Mouse (Mus musculus): ENCODE results near the gene Lrrc75a. TPM values are rescaled to one million over a fixed set of nuclear protein-coding genes. Genes with fewer than 3 reads are reported as not detected.
"Not testable (repeated sequence)": the region's sequence is repeated elsewhere in the genome, so short reads cannot be mapped to it uniquely, and the experiment has no call there.

Gene Lrrc75a
- polyA plus RNA-seq, 1 experiment from 2014 or later, result 1.3 TPM

- Histone ChIP-seq H3K4me1 (replicated peaks) (no peaks in the 10 kb centered on the region), H3K4me3 (replicated peaks) (no peak overlapping the region), H3K36me3 (no peaks in the 10 kb centered on the region), H3K4me2 (no peak overlapping the region), H3K27me3 (no peaks in the 10 kb centered on the region), H3K9ac (no peak overlapping the region), H3K27ac (no peak overlapping the region), H3K9me3 (replicated peaks) (no peaks in the 10 kb centered on the region)
- WGBS (ENCODE audit: insufficient replicate concordance), result 82% methylated on average over 5 of the region's 5 CpGs
- DNase-seq (no peak), ATAC-seq (ENCODE audit: low read depth) (no peak)
Measured at GRCm38 (mm10) chr11:62668986-62669385, 20.7 kb upstream of the Lrrc75a start.

DNA sequence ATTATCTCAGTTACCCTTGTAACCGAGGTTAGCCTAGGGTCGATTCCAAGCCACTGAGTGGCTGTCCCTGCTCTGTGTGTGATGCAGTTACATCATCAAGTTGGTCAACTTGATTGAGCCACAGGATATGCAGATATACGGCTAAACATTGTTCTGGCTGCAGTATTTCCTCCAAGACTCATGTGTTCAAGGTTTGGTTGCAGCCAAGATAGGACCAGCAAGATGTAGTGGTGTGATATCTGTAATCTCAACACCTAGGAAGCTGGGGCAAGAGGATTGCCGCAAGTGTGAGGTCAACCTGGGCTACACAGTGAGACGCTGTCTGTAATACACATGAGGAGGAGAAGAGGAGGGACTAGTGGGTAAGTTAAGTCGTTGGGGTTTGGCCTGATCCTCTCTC, 15.9 kb upstream of the Lrrc75a start:
- H3K9me3 ChIP-seq (replicated peaks), result no peaks in the 10 kb centered on the region
- H3K27ac ChIP-seq, result no peak overlapping the region
- no peak overlapping the region for H3K9ac ChIP-seq
- no peaks in the 10 kb centered on the region for H3K4me1 ChIP-seq (replicated peaks)
- ATAC-seq (ENCODE audit: low read depth) (no peak), DNase-seq (no peak)
- no peak overlapping the region for H3K4me2 ChIP-seq
- 0 out of 2 replicates have a peak, but pooled peaks cover 3% of the 10 kb centered on the region for H3K36me3 ChIP-seq
- WGBS (ENCODE audit: insufficient replicate concordance), result 55% methylated on average over 6 of the region's 6 CpGs
- H3K4me3 ChIP-seq (replicated peaks), result no peak overlapping the region
- no peaks in the 10 kb centered on the region for H3K27me3 ChIP-seq

- no peaks in the 10 kb centered on the region for H3K4me1 ChIP-seq (replicated peaks)
- H3K27me3 ChIP-seq, result no peaks in the 10 kb centered on the region
- H3K27ac ChIP-seq, result no peak overlapping the region
- H3K4me3 ChIP-seq (replicated peaks), result no peak overlapping the region
- 41% methylated on average over 4 of the region's 4 CpGs for WGBS (ENCODE audit: insufficient replicate concordance)
- 0 out of 2 replicates have a peak, but pooled peaks cover 3% of the 10 kb centered on the region for H3K36me3 ChIP-seq
- ATAC-seq (ENCODE audit: low read depth), result no peak
- DNase-seq, result no peak
- no peak overlapping the region for H3K9ac ChIP-seq
- H3K9me3 ChIP-seq (replicated peaks), result no peaks in the 10 kb centered on the region
- no peak overlapping the region for H3K4me2 ChIP-seq
Measured at GRCm38 (mm10) chr11:62660885-62661284, 12.6 kb upstream of the Lrrc75a start.

DNA sequence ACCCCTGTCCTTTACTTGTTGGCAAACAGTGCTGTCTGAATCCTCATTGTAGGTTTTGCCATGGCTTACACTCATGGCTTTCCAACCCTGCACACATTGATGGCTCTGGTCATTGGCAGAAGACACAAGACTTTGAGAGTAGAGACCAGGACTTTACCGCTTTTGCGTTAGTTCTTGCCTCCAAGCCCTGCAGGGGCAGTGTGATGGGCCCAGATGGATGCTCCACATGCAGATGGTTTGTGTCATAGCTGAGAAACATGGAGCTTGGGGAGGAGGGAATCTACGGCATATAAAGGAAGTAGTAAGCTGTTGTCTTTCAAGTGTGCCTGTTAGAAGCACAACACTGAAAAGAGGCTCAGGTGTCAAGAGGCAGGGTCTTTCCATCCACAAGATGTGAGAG, 3.8 kb upstream of the Lrrc75a start:
- Histone ChIP-seq H3K4me2 (no peak overlapping the region), H3K27me3 (peaks cover 7% of the 10 kb centered on the region; the same call in 1 of the 2 replicates), H3K9me3 (replicated peaks) (no peaks in the 10 kb centered on the region), H3K4me1 (replicated peaks) (peaks cover 35% of the 10 kb centered on the region), H3K9ac (no peak overlapping the region), H3K27ac (no peak overlapping the region), H3K36me3 (no peaks in the 10 kb centered on the region), H3K4me3 (replicated peaks) (no peak overlapping the region)
- WGBS (ENCODE audit: insufficient replicate concordance), result 80% methylated on average over 3 of the region's 3 CpGs
- DNase-seq (no peak), ATAC-seq (ENCODE audit: low read depth) (no peak)

DNA sequence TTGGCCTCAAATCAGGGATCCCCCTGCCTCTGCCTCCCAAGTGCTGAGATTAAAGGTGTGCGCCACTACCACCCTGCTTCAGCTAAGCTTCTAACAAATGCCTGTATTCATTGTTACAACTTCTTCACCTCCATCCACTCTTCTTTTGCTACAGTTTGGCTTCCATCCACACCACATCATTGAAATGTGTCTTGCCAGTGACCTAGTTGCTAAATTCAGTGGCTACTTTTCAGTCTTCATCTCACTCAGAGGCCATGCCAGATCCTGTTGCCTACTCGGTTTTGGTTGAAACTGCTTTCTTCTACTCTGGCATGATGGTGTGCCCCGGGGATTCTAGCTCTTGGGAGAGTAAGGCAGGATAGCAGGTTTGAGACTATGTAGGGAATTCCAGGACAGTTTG, 3.2 kb upstream of the Lrrc75a start:
- H3K4me3 ChIP-seq (replicated peaks), result no peak overlapping the region
- DNase-seq (no peak), ATAC-seq (ENCODE audit: low read depth) (no peak)
- H3K9me3 ChIP-seq (replicated peaks), result no peaks in the 10 kb centered on the region
- H3K4me1 ChIP-seq (replicated peaks), result peaks cover 40% of the 10 kb centered on the region
- H3K27me3 ChIP-seq, result peaks cover 7% of the 10 kb centered on the region; the same call in 1 of the 2 replicates
- no peak overlapping the region for H3K27ac ChIP-seq
- no peaks in the 10 kb centered on the region for H3K36me3 ChIP-seq
- no peak overlapping the region for H3K4me2 ChIP-seq
- WGBS (ENCODE audit: insufficient replicate concordance), result 77% methylated on average over 3 of the region's 3 CpGs
- no peak overlapping the region for H3K9ac ChIP-seq

DNA sequence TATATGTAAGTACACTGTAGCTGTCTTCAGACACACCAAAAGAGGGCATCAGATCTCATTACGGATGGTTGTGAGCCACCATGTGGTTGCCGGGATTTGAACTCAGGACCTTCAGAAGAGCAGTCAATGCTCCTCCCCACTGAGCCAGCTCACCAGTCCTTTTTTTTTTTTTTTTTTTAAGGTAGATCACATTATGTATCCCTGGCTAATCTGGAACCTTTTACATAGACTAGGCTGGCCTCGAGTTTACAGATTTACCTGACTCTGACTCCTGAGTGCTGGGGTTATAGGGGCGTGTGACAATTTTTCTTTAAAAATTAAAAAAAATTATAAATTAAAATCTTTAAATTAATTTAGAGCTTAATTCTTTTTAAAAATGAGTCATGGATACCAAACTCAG, 1.5 kb upstream of the Lrrc75a start:
- H3K36me3 ChIP-seq; DNase-seq; H3K9me3 ChIP-seq (replicated peaks); ATAC-seq (ENCODE audit: low read depth); H3K27me3 ChIP-seq; H3K27ac ChIP-seq; H3K9ac ChIP-seq: not testable (repeated sequence)
- Histone ChIP-seq H3K4me2 (peak overlapping the region; percentile 99; the same call in 1 of the 2 replicates), H3K4me3 (replicated peaks) (peak overlapping the region; percentile 74; the same call in 1 of the 2 replicates), H3K4me1 (replicated peaks) (peaks cover 57% of the 10 kb centered on the region)
- WGBS (ENCODE audit: insufficient replicate concordance), result 76% methylated on average over 4 of the region's 4 CpGs

DNA sequence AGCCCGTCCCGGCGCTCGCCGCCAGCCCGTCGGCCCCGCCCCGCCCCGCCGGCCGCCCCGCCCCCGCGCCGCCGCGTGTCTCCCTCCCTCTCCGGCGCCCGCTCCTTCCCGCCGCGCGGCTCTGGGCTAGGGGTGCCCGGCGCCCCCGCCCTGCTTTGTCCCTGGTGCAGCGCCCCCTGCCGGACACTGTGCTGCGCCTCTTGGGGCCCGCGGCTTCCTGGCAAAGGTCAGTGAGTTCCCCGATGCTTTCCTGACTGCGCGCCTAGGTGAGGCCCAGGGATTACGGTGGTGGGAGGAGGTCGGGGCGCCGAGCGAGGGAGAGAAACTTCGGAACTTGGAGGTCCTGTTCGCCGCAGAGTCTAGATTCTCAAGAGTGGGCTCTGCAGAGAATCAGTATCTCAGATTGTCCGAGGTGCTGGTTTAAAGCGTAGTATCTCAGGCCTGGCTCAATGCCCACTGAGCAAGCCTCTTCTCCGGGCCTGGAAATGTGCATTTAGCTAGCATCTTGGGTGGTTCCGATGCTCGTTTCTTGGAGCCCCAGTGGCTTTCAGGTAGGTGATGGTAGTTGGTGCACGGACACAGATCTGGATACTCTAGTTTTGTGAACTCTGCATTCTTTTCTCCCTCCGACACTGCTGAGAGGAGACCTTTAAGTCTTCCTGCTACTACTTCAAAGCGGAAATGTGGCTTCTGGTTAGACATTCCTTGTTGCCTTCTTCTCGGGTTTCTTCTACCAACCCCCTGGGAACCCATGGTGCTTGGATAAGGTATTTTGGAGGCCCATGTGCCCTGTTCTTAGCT, 468 bp upstream of the Lrrc75a start, which contains the start of gene Mmgt2:
Mmgt2 (plus strand) TSS at position 74 of the 801 bp plus-strand sequence.
- H3K4me2 ChIP-seq, result peak within 1 kb of the TSS; percentile 99
- no peaks in the 10 kb centered on the region for H3K36me3 ChIP-seq
- peak within 1 kb of the TSS; percentile 72 for H3K27ac ChIP-seq
- H3K27me3 ChIP-seq, result peaks cover 7% of the 10 kb centered on the region; the same call in 1 of the 2 replicates
- peak within 1 kb of the TSS; percentile 74 for H3K4me3 ChIP-seq (replicated peaks)
- under 1% methylated on average over 37 of the region's 53 CpGs for WGBS (ENCODE audit: insufficient replicate concordance)
- DNase-seq, result peak; percentile 89
- no peaks in the 10 kb centered on the region for H3K9me3 ChIP-seq (replicated peaks)
- H3K4me1 ChIP-seq (replicated peaks), result peaks cover 62% of the 10 kb centered on the region
- peak; percentile 91 for ATAC-seq (ENCODE audit: low read depth)
- peak within 1 kb of the TSS; percentile 80 for H3K9ac ChIP-seq

GRCm38 (mm10) chr11:62646958-62647515, 1.3 kb downstream of the Lrrc75a start:
- DNase-seq (no peak), ATAC-seq (ENCODE audit: low read depth) (no peak)
- H3K27ac ChIP-seq, result no peak overlapping the region; the same call in 1 of the 2 replicates
- H3K9me3 ChIP-seq (replicated peaks), result no peaks in the 10 kb centered on the region
- WGBS (ENCODE audit: insufficient replicate concordance), result 25% methylated on average over 7 of the region's 7 CpGs
- H3K4me3 ChIP-seq (replicated peaks), result peak overlapping the region; percentile 74
- 0 out of 2 replicates have a peak overlapping the region, but pooled peaks have one; percentile 80 for H3K9ac ChIP-seq
- peaks cover 71% of the 10 kb centered on the region for H3K4me1 ChIP-seq (replicated peaks)
- H3K4me2 ChIP-seq, result peak overlapping the region; percentile 99
- H3K36me3 ChIP-seq, result no peaks in the 10 kb centered on the region
- H3K27me3 ChIP-seq, result peaks cover 7% of the 10 kb centered on the region; the same call in 1 of the 2 replicates

DNA sequence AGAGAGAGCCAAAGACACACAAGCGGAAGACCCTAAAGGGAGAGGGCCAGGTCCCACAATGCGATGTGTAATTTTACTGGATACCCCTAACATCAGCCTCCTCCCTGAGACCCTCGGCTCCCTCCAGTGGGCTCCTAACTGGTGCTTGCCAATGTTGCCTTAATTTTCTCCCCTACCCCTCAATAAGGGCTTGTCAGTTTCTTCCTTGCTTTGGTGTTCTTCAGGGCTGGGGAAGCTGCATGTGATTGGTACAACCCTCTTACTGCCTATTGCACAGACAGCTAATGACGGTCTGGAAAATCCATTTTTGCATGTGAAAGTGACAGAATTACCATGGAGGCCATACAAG, 1.9 kb downstream of the Lrrc75a start:
- DNase-seq, result no peak
- no peak for ATAC-seq (ENCODE audit: low read depth)
- Histone ChIP-seq H3K9me3 (replicated peaks) (no peaks in the 10 kb centered on the region), H3K4me3 (replicated peaks) (no peak overlapping the region), H3K4me2 (peak overlapping the region; percentile 99), H3K36me3 (no peaks in the 10 kb centered on the region), H3K27ac (peak overlapping the region; percentile 34; the same call in 1 of the 2 replicates), H3K9ac (peak overlapping the region; percentile 26; the same call in 1 of the 2 replicates), H3K4me1 (replicated peaks) (peaks cover 76% of the 10 kb centered on the region), H3K27me3 (peaks cover 7% of the 10 kb centered on the region; the same call in 1 of the 2 replicates)
- WGBS (ENCODE audit: insufficient replicate concordance), result 30% methylated on average over 4 of the region's 4 CpGs

- WGBS (ENCODE audit: insufficient replicate concordance), result 28% methylated on average over 8 of the region's 8 CpGs
- no peaks in the 10 kb centered on the region for H3K36me3 ChIP-seq
- H3K9me3 ChIP-seq (replicated peaks), result no peaks in the 10 kb centered on the region
- ATAC-seq (ENCODE audit: low read depth) (no peak), DNase-seq (no peak)
- H3K27ac ChIP-seq, result peak overlapping the region; percentile 34
- peaks cover 7% of the 10 kb centered on the region; the same call in 1 of the 2 replicates for H3K27me3 ChIP-seq
- H3K4me2 ChIP-seq, result peak overlapping the region; percentile 99
- no peak overlapping the region for H3K4me3 ChIP-seq (replicated peaks)
- H3K9ac ChIP-seq, result peak overlapping the region; percentile 26; the same call in 1 of the 2 replicates
- peaks cover 77% of the 10 kb centered on the region for H3K4me1 ChIP-seq (replicated peaks)
Measured at GRCm38 (mm10) chr11:62645732-62646494, 2.4 kb downstream of the Lrrc75a start.

- Histone ChIP-seq H3K4me2 (0 out of 2 replicates have a peak overlapping the region, but pooled peaks have one; percentile 99), H3K4me1 (replicated peaks) (peaks cover 72% of the 10 kb centered on the region), H3K36me3 (no peaks in the 10 kb centered on the region), H3K27me3 (peaks cover 7% of the 10 kb centered on the region; the same call in 1 of the 2 replicates), H3K9me3 (replicated peaks) (no peaks in the 10 kb centered on the region), H3K4me3 (replicated peaks) (no peak overlapping the region), H3K27ac (peak overlapping the region; percentile 8; the same call in 1 of the 2 replicates), H3K9ac (no peak overlapping the region)
- 68% methylated on average over 4 of the region's 4 CpGs for WGBS (ENCODE audit: insufficient replicate concordance)
- DNase-seq (no peak), ATAC-seq (ENCODE audit: low read depth) (no peak)
Measured at GRCm38 (mm10) chr11:62645337-62645675, 3.0 kb downstream of the Lrrc75a start.

Measured in liver, embryonic 13.5 days (tissue).